Mouse (Mus musculus): ENCODE data around the gene Wdr47. TPM values are rescaled to one million over a fixed set of nuclear protein-coding genes. Genes with fewer than 3 reads are reported as not detected.

Wdr47 gene
- polyA plus RNA-seq, 1 experiment from 2014 or later: 105 TPM

GRCm38 (mm10) chr3:108689015-108689441 lies 97.9 kb downstream of the Wdr47 start:
- Histone ChIP-seq H3K4me2 (replicated peaks) (no peak overlapping the region), H3K36me3 (replicated peaks; ENCODE audit: control insufficient read depth, insufficient read depth) (peaks cover 37% of the 10 kb centered on the region; the same call in 1 of the 2 replicates), H3K4me1 (replicated peaks; ENCODE audit: control insufficient read depth, insufficient read depth, low read length) (no peaks in the 10 kb centered on the region), H3K27me3 (ENCODE audit: control insufficient read depth, insufficient read depth, low read length) (no peaks in the 10 kb centered on the region), H3K9ac (no peak overlapping the region), H3K27ac (no peak overlapping the region), H3K9me3 (ENCODE audit: control insufficient read depth, low read length) (no peaks in the 10 kb centered on the region), H3K4me3 (replicated peaks; ENCODE audit: low read length) (no peak overlapping the region)
- peak; percentile 53; the same call in 1 of the 2 replicates for ATAC-seq (ENCODE audit: low FRiP score)
- WGBS: 46% methylated on average over 6 of the region's 6 CpGs
- DNase-seq (ENCODE audit: low spot score): peak; percentile 36

- no peaks in the 10 kb centered on the region for H3K4me1 ChIP-seq (replicated peaks; ENCODE audit: control insufficient read depth, insufficient read depth, low read length)
- no peak overlapping the region for H3K9ac ChIP-seq
- H3K4me3 ChIP-seq (replicated peaks; ENCODE audit: low read length): no peak overlapping the region
- H3K36me3 ChIP-seq (replicated peaks; ENCODE audit: control insufficient read depth, insufficient read depth): peaks cover 36% of the 10 kb centered on the region
- 84% methylated on average over 8 of the region's 8 CpGs for WGBS
- H3K4me2 ChIP-seq (replicated peaks): no peak overlapping the region
- H3K9me3 ChIP-seq (ENCODE audit: control insufficient read depth, low read length): no peaks in the 10 kb centered on the region
- ATAC-seq (ENCODE audit: low FRiP score) (no peak), DNase-seq (ENCODE audit: low spot score) (no peak)
- no peak overlapping the region for H3K27ac ChIP-seq
- H3K27me3 ChIP-seq (ENCODE audit: control insufficient read depth, insufficient read depth, low read length): no peaks in the 10 kb centered on the region
Observed at GRCm38 (mm10) chr3:108689446-108689845, 98.4 kb downstream of the Wdr47 start.

DNA sequence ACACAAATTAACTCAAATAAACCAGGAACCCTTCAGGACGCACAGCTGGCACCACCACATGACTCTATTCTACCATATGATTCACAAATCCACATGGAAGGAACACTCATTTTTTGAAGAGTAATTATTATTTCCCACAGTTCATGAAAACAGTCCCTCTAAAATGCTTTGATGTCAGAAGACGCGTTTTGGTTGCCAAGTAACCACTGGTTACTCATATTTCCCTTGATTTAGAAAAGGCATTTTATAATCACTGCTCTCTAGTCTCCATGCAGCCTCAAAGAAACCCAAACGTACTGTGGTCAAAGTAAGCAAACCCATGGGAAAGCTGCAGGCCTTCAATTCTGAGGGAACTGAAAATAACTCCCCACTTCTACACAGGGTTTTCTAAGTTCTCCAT lies 98.9 kb downstream of the Wdr47 start:
- Histone ChIP-seq H3K9me3 (ENCODE audit: control insufficient read depth, low read length) (no peaks in the 10 kb centered on the region), H3K27me3 (ENCODE audit: control insufficient read depth, insufficient read depth, low read length) (no peaks in the 10 kb centered on the region), H3K27ac (no peak overlapping the region), H3K4me2 (replicated peaks) (no peak overlapping the region), H3K36me3 (replicated peaks; ENCODE audit: control insufficient read depth, insufficient read depth) (peaks cover 38% of the 10 kb centered on the region), H3K4me1 (replicated peaks; ENCODE audit: control insufficient read depth, insufficient read depth, low read length) (no peaks in the 10 kb centered on the region), H3K4me3 (replicated peaks; ENCODE audit: low read length) (no peak overlapping the region), H3K9ac (no peak overlapping the region)
- WGBS: 70% methylated on average over 4 of the region's 4 CpGs
- DNase-seq (ENCODE audit: low spot score) (no peak), ATAC-seq (ENCODE audit: low FRiP score) (no peak)

GRCm38 (mm10) chr3:108694321-108694720 lies 103.2 kb downstream of the Wdr47 start:
- Histone ChIP-seq H3K27me3 (ENCODE audit: control insufficient read depth, insufficient read depth, low read length) (no peaks in the 10 kb centered on the region), H3K4me1 (replicated peaks; ENCODE audit: control insufficient read depth, insufficient read depth, low read length) (no peaks in the 10 kb centered on the region), H3K27ac (no peak overlapping the region), H3K4me3 (replicated peaks; ENCODE audit: low read length) (no peak overlapping the region), H3K9ac (no peak overlapping the region), H3K9me3 (ENCODE audit: control insufficient read depth, low read length) (no peaks in the 10 kb centered on the region), H3K36me3 (replicated peaks; ENCODE audit: control insufficient read depth, insufficient read depth) (peaks cover 38% of the 10 kb centered on the region), H3K4me2 (replicated peaks) (no peak overlapping the region)
- no peak for ATAC-seq (ENCODE audit: low FRiP score)
- DNase-seq (ENCODE audit: low spot score): no peak
- WGBS: 94% methylated on average over 9 of the region's 9 CpGs

Small RNA genes lying within 50 kb of the gene (microRNA-seq; reads per million reads assigned to microRNA genes)
- gene Gm22860: not detected

Other genes with a start within 250 kb of the Wdr47 start
- gene Mybphl, start 226.4 kb upstream of the Wdr47 start, polyA plus RNA-seq (2014; fragmentation: Nextera tagmentation; extraction: Ambion mirVana): 0.16 and 0.31 TPM in 2 replicates
- 5.6 and 9.6 TPM in 2 replicates for gene Psrc1, start 207.4 kb upstream of the Wdr47 start, polyA plus RNA-seq (2014; fragmentation: Nextera tagmentation; extraction: Ambion mirVana)
- 39.4 and 49.7 TPM in 2 replicates for gene Celsr2, start 175.7 kb upstream of the Wdr47 start, polyA plus RNA-seq (2014; fragmentation: Nextera tagmentation; extraction: Ambion mirVana)
- 207 and 222 TPM in 2 replicates for gene Sars, start 146.1 kb upstream of the Wdr47 start, polyA plus RNA-seq (2014; fragmentation: Nextera tagmentation; extraction: Ambion mirVana)
- 1.7 and 2.8 TPM in 2 replicates for gene 1700013F07Rik, start 57.1 kb upstream of the Wdr47 start, polyA plus RNA-seq (2014; fragmentation: Nextera tagmentation; extraction: Ambion mirVana)
- gene 5330417C22Rik, start 54.7 kb upstream of the Wdr47 start, polyA plus RNA-seq (2014; fragmentation: Nextera tagmentation; extraction: Ambion mirVana): 15.4 and 18.3 TPM in 2 replicates
- 51.8 and 52.0 TPM in 2 replicates for gene Tmem167b, start 28.8 kb upstream of the Wdr47 start, polyA plus RNA-seq (2014; fragmentation: Nextera tagmentation; extraction: Ambion mirVana)
- gene Taf13, start 19.6 kb upstream of the Wdr47 start, polyA plus RNA-seq (2014; fragmentation: Nextera tagmentation; extraction: Ambion mirVana): 41.0 and 50.6 TPM in 2 replicates
- 40.2 and 42.8 TPM in 2 replicates for gene Clcc1, start 62.6 kb downstream of the Wdr47 start, polyA plus RNA-seq (2014; fragmentation: Nextera tagmentation; extraction: Ambion mirVana)
- 22.7 and 24.2 TPM in 2 replicates for gene Gpsm2, start 131.0 kb downstream of the Wdr47 start, polyA plus RNA-seq (2014; fragmentation: Nextera tagmentation; extraction: Ambion mirVana)
- not detected in 2 replicates for gene Aknad1, start 148.4 kb downstream of the Wdr47 start, polyA plus RNA-seq (2014; fragmentation: Nextera tagmentation; extraction: Ambion mirVana)
- gene Stxbp3, start 249.2 kb downstream of the Wdr47 start, polyA plus RNA-seq (2014; fragmentation: Nextera tagmentation; extraction: Ambion mirVana): 14.5 and 17.9 TPM in 2 replicates